Mouse (Mus musculus) cortical plate, adult 2 months (tissue): ENCODE results near the gene Fosl1.

ENCODE experiments used
- CTCF ChIP-seq: fragments of 200-500 bp; IDR thresholded peaks from 2 replicates; pipeline ENCODE4 v1.5.1; 2011; ENCODE audit warnings: mild to moderate bottlenecking, control low read depth, low read length; ENCODE audit not compliant: insufficient read depth; ENCODE audit errors: extremely low read depth
- POLR2A ChIP-seq: fragments of 200-500 bp; IDR thresholded peaks from 2 replicates; pipeline ENCODE4 v1.6.1; 2011; ENCODE audit warnings: mild to moderate bottlenecking, low read length, control low read depth; ENCODE audit not compliant: insufficient read depth; ENCODE audit errors: extremely low read depth

DNA sequence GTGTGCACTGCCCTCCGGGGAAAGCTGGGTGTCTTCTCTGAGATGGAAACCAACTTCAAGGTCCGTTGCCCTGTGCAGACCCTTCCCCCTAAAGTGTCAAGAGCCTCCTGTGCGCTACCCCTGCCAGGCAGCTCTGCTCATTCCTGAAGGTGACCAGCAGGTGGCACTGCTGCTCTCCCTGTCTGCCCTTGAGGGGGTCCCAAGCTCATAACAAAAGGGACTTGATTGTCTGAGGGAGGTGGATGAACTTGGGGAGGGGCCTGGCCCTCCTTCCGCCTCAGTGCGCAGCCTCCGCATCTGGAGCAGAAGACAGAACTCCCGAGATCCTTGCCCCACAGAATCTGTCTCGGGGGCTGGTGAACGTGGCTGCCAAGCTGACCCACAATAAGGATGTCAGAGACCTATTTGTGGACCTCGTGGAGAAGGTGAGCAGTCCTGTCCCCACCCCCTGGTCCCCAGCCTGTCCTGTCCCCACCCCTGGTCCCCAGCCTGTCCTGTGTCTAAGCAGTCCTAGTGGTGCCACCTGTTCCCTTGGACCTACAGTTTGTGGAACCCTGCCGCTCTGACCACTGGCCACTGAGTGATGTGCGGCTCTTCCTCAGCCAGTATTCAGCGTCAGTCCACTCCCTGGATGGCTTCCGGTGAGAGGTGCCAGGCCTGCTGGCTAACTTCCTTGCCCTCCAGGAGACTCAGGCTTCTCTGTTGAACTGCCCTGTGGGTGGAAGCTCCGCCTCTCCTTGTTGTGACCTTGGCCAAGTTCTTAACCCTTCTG, 16.6 kb downstream of the Fosl1 start:
- TF ChIP-seq CTCF (peak; percentile 75), POLR2A (no peak)
